Mouse (Mus musculus): ENCODE measurements around the gene Mctp1. TPM values are rescaled to one million over a fixed set of nuclear protein-coding genes. Genes with fewer than 3 reads are reported as not detected.

Mctp1 gene
- polyA plus RNA-seq, 1 experiment, result 0.54 TPM

- H3K27ac ChIP-seq (ENCODE audit: insufficient read depth, low read length), result no peak overlapping the region
- no peak overlapping the region for H3K4me3 ChIP-seq (ENCODE audit: insufficient read depth, low read length)
- H3K4me1 ChIP-seq (ENCODE audit: control insufficient read depth, insufficient read depth, low read length), result no peaks in the 10 kb centered on the region
- no peak for TF ChIP-seq CTCF (IDR thresholded peaks at IDR 0.05; ENCODE audit: borderline replicate concordance, insufficient read depth, low read length)
Observed at GRCm38 (mm10) chr13:76840712-76841111, 456.4 kb downstream of the Mctp1 start.

DNA sequence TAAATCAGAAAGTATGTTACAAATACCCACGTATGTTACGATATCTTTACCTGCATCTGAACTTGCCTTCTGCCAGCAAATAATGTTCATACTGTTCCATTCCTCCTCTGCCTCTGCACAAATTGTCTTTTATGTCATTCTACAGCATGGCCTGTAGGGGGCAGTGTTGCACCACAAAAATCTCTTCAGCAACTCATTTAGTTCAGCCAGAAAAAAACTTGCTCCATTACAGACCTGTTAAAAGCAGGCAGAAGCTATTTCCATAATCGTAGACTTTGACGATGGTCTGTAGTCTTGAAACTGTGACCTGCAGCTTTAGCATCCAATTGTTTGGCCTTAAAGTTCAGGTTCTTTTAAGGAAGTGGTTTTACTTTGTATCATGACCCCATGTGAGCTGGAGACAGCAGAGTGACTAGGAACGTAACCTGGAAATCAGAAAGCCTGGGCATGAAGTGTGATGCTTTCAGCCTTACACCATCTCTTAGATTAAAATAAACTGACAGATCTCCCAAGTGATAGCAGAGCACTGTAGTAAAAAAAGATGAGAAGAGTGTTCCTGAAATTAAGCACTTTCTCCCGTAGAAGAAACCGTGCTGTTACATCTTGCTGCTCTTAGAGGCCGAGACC is 460.4 kb downstream of the Mctp1 start:
- H3K4me3 ChIP-seq (ENCODE audit: insufficient read depth, low read length), result no peak overlapping the region
- TF ChIP-seq POLR2A (IDR thresholded peaks at IDR 0.05; ENCODE audit: low read depth, low read length), result no peak
- no peak for TF ChIP-seq CTCF (IDR thresholded peaks at IDR 0.05; ENCODE audit: borderline replicate concordance, insufficient read depth, low read length)
- H3K27ac ChIP-seq (ENCODE audit: insufficient read depth, low read length), result no peak overlapping the region
- no peaks in the 10 kb centered on the region for H3K4me1 ChIP-seq (ENCODE audit: control insufficient read depth, insufficient read depth, low read length)

DNA sequence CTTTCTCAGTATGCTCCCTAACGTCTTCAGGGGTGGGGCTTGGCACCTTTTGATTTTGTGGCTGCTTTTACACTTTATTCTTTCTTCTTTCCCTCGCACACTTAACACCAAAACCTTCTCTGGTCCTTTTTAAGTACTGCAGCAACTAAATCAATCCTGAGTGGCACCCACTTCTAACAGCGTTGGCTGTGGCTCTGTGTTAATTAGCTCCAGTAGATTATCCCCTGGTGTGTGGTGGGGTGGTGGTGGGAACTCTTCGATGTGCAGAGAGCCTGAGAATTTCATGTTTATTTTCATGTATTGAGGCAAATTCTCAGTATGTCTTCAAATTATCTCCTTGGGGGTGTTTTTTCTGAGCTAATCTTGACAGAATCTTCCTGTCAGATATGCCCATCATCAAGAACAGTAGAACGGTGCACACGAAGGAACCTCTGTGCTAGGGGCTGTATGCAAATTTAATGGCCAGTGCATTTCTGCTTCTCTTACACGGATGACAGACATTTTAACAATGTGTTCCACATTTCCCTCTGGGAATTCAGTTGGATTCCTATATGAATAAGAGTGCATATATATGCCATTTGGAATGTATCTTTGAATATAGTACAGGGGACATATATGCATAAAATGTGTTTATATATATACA is 466.2 kb downstream of the Mctp1 start:
- H3K27ac ChIP-seq (ENCODE audit: insufficient read depth, low read length), result no peak overlapping the region
- TF ChIP-seq POLR2A (IDR thresholded peaks at IDR 0.05; ENCODE audit: low read depth, low read length) (no peak), CTCF (IDR thresholded peaks at IDR 0.05; ENCODE audit: borderline replicate concordance, insufficient read depth, low read length) (no peak)
- no peak overlapping the region for H3K4me3 ChIP-seq (ENCODE audit: insufficient read depth, low read length)
- H3K4me1 ChIP-seq (ENCODE audit: control insufficient read depth, insufficient read depth, low read length), result no peaks in the 10 kb centered on the region

GRCm38 (mm10) chr13:76854306-76854705 is 470.0 kb downstream of the Mctp1 start:
- H3K27ac ChIP-seq (ENCODE audit: insufficient read depth, low read length), result no peak overlapping the region
- TF ChIP-seq CTCF (IDR thresholded peaks at IDR 0.05; ENCODE audit: borderline replicate concordance, insufficient read depth, low read length), result no peak
- no peaks in the 10 kb centered on the region for H3K4me1 ChIP-seq (ENCODE audit: control insufficient read depth, insufficient read depth, low read length)
- H3K4me3 ChIP-seq (ENCODE audit: insufficient read depth, low read length), result no peak overlapping the region

GRCm38 (mm10) chr13:76855021-76855420 is 470.7 kb downstream of the Mctp1 start:
- Histone ChIP-seq H3K4me3 (ENCODE audit: insufficient read depth, low read length) (no peak overlapping the region), H3K27ac (ENCODE audit: insufficient read depth, low read length) (no peak overlapping the region), H3K4me1 (ENCODE audit: control insufficient read depth, insufficient read depth, low read length) (no peaks in the 10 kb centered on the region)
- TF ChIP-seq POLR2A (IDR thresholded peaks at IDR 0.05; ENCODE audit: low read depth, low read length) (no peak), CTCF (IDR thresholded peaks at IDR 0.05; ENCODE audit: borderline replicate concordance, insufficient read depth, low read length) (no peak)

- TF ChIP-seq CTCF (IDR thresholded peaks at IDR 0.05; ENCODE audit: borderline replicate concordance, insufficient read depth, low read length), result no peak
- TF ChIP-seq POLR2A (IDR thresholded peaks at IDR 0.05; ENCODE audit: low read depth, low read length), result no peak
- Histone ChIP-seq H3K4me3 (ENCODE audit: insufficient read depth, low read length) (no peak overlapping the region), H3K4me1 (ENCODE audit: control insufficient read depth, insufficient read depth, low read length) (no peaks in the 10 kb centered on the region), H3K27ac (ENCODE audit: insufficient read depth, low read length) (no peak overlapping the region)
Observed at GRCm38 (mm10) chr13:76857024-76857423, 472.7 kb downstream of the Mctp1 start.

DNA sequence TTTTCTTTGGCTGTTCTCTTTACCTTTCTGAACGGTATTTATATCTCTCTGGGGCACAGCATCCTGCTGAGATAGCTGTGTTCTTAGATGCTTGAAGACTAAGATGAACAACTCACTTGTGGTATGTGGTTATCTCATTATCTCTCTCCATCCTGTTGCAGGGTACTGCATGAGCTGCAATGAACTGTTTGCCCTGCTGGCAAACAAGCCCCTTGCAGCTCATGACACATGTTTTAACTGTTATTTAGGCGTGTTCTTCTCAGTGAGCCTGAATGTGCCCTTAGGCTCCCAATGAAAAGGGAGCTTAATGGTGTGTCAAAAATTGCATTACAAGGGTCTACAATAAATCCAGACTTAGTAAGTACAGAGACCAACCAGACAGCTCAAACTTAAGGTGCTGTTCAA is 473.7 kb downstream of the Mctp1 start:
- Histone ChIP-seq H3K27ac (ENCODE audit: insufficient read depth, low read length) (no peak overlapping the region), H3K4me1 (ENCODE audit: control insufficient read depth, insufficient read depth, low read length) (no peaks in the 10 kb centered on the region), H3K4me3 (ENCODE audit: insufficient read depth, low read length) (no peak overlapping the region)
- TF ChIP-seq CTCF (IDR thresholded peaks at IDR 0.05; ENCODE audit: borderline replicate concordance, insufficient read depth, low read length) (no peak), POLR2A (IDR thresholded peaks at IDR 0.05; ENCODE audit: low read depth, low read length) (no peak)

GRCm38 (mm10) chr13:76870291-76870690 is 486.0 kb downstream of the Mctp1 start:
- Histone ChIP-seq H3K4me1 (ENCODE audit: control insufficient read depth, insufficient read depth, low read length) (no peaks in the 10 kb centered on the region), H3K4me3 (ENCODE audit: insufficient read depth, low read length) (no peak overlapping the region), H3K27ac (ENCODE audit: insufficient read depth, low read length) (no peak overlapping the region)
- TF ChIP-seq CTCF (IDR thresholded peaks at IDR 0.05; ENCODE audit: borderline replicate concordance, insufficient read depth, low read length) (no peak), POLR2A (IDR thresholded peaks at IDR 0.05; ENCODE audit: low read depth, low read length) (no peak)

- H3K4me3 ChIP-seq (ENCODE audit: insufficient read depth, low read length), result no peak overlapping the region
- H3K4me1 ChIP-seq (ENCODE audit: control insufficient read depth, insufficient read depth, low read length), result no peaks in the 10 kb centered on the region
- no peak overlapping the region for H3K27ac ChIP-seq (ENCODE audit: insufficient read depth, low read length)
- TF ChIP-seq POLR2A (IDR thresholded peaks at IDR 0.05; ENCODE audit: low read depth, low read length), result no peak
- no peak for TF ChIP-seq CTCF (IDR thresholded peaks at IDR 0.05; ENCODE audit: borderline replicate concordance, insufficient read depth, low read length)
Observed at GRCm38 (mm10) chr13:76877887-76878763, 493.8 kb downstream of the Mctp1 start.

DNA sequence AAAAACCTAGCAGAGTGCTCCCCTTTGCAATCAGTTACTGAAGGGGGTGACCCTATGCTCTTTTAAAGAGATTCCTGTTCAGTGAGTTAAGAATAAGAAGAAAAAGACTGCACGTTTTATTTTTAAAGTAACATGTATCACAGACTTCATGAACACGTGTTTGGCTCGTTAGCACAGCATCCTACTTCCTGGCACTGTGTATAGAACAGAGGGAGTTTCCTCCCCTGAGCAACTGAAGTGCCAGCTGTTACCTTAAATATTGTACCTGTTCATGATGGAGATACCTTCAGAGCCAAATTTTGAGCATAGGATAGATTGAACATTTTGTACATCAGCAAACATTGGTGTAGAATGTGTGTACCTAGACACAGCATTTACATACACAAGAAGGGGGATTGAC is 494.7 kb downstream of the Mctp1 start:
- no peaks in the 10 kb centered on the region for H3K4me1 ChIP-seq (ENCODE audit: control insufficient read depth, insufficient read depth, low read length)
- H3K4me3 ChIP-seq (ENCODE audit: insufficient read depth, low read length), result no peak overlapping the region
- TF ChIP-seq POLR2A (IDR thresholded peaks at IDR 0.05; ENCODE audit: low read depth, low read length) (no peak), CTCF (IDR thresholded peaks at IDR 0.05; ENCODE audit: borderline replicate concordance, insufficient read depth, low read length) (no peak)
- no peak overlapping the region for H3K27ac ChIP-seq (ENCODE audit: insufficient read depth, low read length)
